Mouse (Mus musculus): Measurements from ENCODE around the gene Pttg1ip. TPM values are rescaled to one million over a fixed set of nuclear protein-coding genes. Genes with fewer than 3 reads are reported as not detected.

Pttg1ip gene
- polyA plus RNA-seq, 1 experiment from 2014 or later, result 89.2 TPM

DNA sequence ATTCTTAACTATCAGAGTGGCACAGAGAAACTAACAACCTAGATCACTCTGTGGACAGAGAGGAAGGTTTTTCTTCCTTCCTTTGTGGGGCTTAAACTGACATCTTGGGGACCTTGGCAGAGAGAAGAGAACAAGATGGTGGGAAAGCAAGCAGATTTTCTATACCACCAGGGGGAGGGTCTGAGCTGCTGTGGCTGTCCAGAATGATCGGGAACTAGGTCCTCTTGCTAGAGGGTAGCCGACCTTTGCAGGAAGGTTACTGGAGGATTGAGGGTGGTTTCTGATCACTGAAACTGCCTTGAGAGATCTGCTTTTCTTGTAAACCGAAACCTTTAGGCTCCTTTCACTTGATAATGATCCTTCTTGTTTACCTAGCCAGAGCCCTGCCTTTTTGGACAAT, 9.3 kb upstream of the Pttg1ip start:
- 24% methylated on average over 3 of the region's 3 CpGs for WGBS
- no peaks in the 10 kb centered on the region for H3K36me3 ChIP-seq (replicated peaks; ENCODE audit: control insufficient read depth, insufficient read depth, low read depth, low read length)
- H3K27ac ChIP-seq (replicated peaks; ENCODE audit: low read depth, low read length), result no peak overlapping the region
- H3K27me3 ChIP-seq (ENCODE audit: control insufficient read depth, insufficient read depth, low read length), result no peaks in the 10 kb centered on the region
- DNase-seq (ENCODE audit: low spot score) (peak; percentile 36), ATAC-seq (replicated peaks; ENCODE audit: insufficient number of reproducible peaks, low FRiP score, low TSS enrichment, low read depth) (no peak)
- no peak overlapping the region for H3K4me2 ChIP-seq (ENCODE audit: low read depth, low read length)
- H3K4me3 ChIP-seq (ENCODE audit: low read depth, low read length), result no peak overlapping the region
- H3K4me1 ChIP-seq (ENCODE audit: control insufficient read depth, insufficient read depth, low read length), result no peaks in the 10 kb centered on the region
- no peak overlapping the region for H3K9ac ChIP-seq (replicated peaks; ENCODE audit: low read length)
- no peaks in the 10 kb centered on the region for H3K9me3 ChIP-seq (replicated peaks; ENCODE audit: control insufficient read depth, low read length)

DNA sequence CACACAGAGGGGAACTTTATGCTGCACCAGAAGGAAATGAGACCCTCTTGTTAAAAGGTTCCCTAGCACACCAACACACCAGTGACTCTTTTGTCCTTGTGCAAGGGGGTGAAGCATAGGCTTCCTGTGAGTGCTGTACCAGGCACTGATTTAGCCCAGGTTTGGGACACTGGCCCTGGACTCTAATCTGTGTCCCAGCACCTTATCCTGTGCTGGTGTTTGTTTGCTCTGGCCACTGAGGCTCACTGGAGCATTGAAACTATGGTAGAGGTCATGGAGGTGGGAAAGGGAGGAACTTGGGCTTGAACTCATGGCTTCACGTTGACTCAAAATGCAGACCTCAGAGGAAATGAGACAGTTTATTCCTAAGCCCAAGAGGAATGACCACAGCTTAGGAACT, 8.4 kb upstream of the Pttg1ip start:
- Histone ChIP-seq H3K27me3 (ENCODE audit: control insufficient read depth, insufficient read depth, low read length) (no peaks in the 10 kb centered on the region), H3K27ac (replicated peaks; ENCODE audit: low read depth, low read length) (no peak overlapping the region), H3K4me2 (ENCODE audit: low read depth, low read length) (no peak overlapping the region), H3K4me3 (ENCODE audit: low read depth, low read length) (no peak overlapping the region), H3K4me1 (ENCODE audit: control insufficient read depth, insufficient read depth, low read length) (no peaks in the 10 kb centered on the region), H3K36me3 (replicated peaks; ENCODE audit: control insufficient read depth, insufficient read depth, low read depth, low read length) (no peaks in the 10 kb centered on the region), H3K9me3 (replicated peaks; ENCODE audit: control insufficient read depth, low read length) (no peaks in the 10 kb centered on the region), H3K9ac (replicated peaks; ENCODE audit: low read length) (no peak overlapping the region)
- WGBS, result 70% methylated on average over 1 of the region's 1 CpGs
- no peak for ATAC-seq (replicated peaks; ENCODE audit: insufficient number of reproducible peaks, low FRiP score, low TSS enrichment, low read depth)
- no peak for DNase-seq (ENCODE audit: low spot score)

DNA sequence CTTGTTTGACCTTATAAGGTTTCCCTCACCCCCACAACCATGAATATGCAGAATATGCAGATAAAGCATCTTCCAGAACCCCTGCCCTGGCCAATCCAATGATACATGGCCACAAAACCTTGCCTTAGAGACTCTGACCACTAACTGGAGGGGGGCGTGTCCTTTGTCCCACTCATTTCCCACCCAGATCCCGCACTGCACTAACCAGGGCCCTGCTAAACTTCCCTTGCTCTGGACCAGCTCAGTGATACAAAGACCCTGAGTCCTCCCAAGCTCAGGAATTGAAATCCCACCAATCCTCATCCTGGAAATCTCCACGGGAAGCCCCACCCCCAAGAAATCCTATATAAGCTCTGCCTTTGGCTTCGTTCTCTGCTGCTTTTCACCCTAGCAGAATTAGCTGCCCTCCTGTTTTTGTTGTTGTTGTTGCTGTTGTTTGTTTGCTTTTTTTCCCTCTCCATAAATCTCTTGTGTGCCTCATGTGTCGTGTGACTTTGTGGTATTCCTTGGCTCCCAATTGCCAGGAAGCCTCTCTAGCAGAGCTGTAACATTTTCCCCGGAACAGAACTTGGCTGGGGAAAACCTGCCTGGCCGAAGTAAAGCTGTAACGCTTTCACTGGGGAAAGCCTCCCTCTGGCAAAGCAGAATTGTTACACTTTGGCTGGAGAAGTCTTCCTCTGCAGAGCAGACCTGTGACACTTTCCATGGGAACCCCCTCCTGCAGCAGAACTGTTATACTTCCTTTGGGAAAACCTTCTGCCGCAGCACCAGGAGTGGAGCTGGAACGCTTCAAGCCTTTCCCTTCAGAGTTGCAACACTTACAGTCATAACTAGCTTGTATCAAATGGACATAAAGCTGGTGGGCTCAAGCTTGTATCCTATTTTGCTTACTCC, 1.2 kb upstream of the Pttg1ip start:
- Histone ChIP-seq H3K4me1 (ENCODE audit: control insufficient read depth, insufficient read depth, low read length) (no peaks in the 10 kb centered on the region), H3K36me3 (replicated peaks; ENCODE audit: control insufficient read depth, insufficient read depth, low read depth, low read length) (no peaks in the 10 kb centered on the region), H3K9me3 (replicated peaks; ENCODE audit: control insufficient read depth, low read length) (no peaks in the 10 kb centered on the region), H3K27ac (replicated peaks; ENCODE audit: low read depth, low read length) (no peak overlapping the region), H3K9ac (replicated peaks; ENCODE audit: low read length) (no peak overlapping the region), H3K27me3 (ENCODE audit: control insufficient read depth, insufficient read depth, low read length) (no peaks in the 10 kb centered on the region), H3K4me3 (ENCODE audit: low read depth, low read length) (no peak overlapping the region), H3K4me2 (ENCODE audit: low read depth, low read length) (no peak overlapping the region)
- ATAC-seq (replicated peaks; ENCODE audit: insufficient number of reproducible peaks, low FRiP score, low TSS enrichment, low read depth) (no peak), DNase-seq (ENCODE audit: low spot score) (no peak)
- 60% methylated on average over 10 of the region's 10 CpGs for WGBS

DNA sequence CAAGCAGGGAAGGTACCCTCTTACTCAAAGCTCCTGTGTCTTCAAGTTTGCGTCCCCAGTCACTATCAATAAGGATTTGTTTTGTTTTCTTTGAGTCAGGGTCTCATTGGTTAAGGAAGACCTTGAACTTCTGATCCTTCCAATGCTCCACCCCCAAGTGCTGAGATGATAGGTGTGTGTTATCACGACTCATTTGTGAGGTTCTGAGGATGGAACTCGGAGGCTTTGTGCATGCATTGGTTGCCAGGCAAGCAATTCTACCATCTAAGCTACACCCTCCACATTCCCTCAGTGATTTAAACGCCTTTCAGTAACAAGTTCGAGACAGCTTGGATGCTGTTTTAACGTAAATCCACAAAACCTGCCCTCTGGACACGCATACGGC, 505 bp upstream of the Pttg1ip start:
- no peaks in the 10 kb centered on the region for H3K36me3 ChIP-seq (replicated peaks; ENCODE audit: control insufficient read depth, insufficient read depth, low read depth, low read length)
- H3K9ac ChIP-seq (replicated peaks; ENCODE audit: low read length), result peak overlapping the region; percentile 74
- ATAC-seq (replicated peaks; ENCODE audit: insufficient number of reproducible peaks, low FRiP score, low TSS enrichment, low read depth), result peak; percentile 41
- 11% methylated on average over 8 of the region's 8 CpGs for WGBS
- DNase-seq (ENCODE audit: low spot score), result no peak
- H3K27ac ChIP-seq (replicated peaks; ENCODE audit: low read depth, low read length), result 0 out of 2 replicates have a peak overlapping the region, but pooled peaks have one; percentile 7
- peak overlapping the region; percentile 67 for H3K4me3 ChIP-seq (ENCODE audit: low read depth, low read length)
- H3K4me2 ChIP-seq (ENCODE audit: low read depth, low read length), result peak overlapping the region; percentile 69
- no peaks in the 10 kb centered on the region for H3K9me3 ChIP-seq (replicated peaks; ENCODE audit: control insufficient read depth, low read length)
- H3K4me1 ChIP-seq (ENCODE audit: control insufficient read depth, insufficient read depth, low read length), result no peaks in the 10 kb centered on the region
- no peaks in the 10 kb centered on the region for H3K27me3 ChIP-seq (ENCODE audit: control insufficient read depth, insufficient read depth, low read length)

DNA sequence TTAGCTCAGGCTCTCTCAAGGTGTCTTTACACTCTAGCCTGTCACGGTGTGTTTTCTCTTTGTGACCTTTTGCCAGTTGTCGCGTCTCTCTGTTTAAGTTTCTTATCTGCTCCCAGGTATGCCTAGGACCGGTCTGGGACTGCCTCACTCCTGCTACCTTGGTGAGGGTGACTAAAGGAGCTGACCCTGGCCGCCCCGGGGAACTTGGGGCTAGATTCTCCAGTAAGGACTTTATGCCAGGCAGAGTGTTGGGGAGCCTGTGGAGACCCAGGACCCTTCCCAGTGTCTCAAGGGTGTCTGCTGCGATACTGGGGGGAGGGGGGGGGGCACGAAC, 732 bp downstream of the Pttg1ip start:
- DNase-seq (ENCODE audit: low spot score), result no peak
- no peak for ATAC-seq (replicated peaks; ENCODE audit: insufficient number of reproducible peaks, low FRiP score, low TSS enrichment, low read depth)

DNA sequence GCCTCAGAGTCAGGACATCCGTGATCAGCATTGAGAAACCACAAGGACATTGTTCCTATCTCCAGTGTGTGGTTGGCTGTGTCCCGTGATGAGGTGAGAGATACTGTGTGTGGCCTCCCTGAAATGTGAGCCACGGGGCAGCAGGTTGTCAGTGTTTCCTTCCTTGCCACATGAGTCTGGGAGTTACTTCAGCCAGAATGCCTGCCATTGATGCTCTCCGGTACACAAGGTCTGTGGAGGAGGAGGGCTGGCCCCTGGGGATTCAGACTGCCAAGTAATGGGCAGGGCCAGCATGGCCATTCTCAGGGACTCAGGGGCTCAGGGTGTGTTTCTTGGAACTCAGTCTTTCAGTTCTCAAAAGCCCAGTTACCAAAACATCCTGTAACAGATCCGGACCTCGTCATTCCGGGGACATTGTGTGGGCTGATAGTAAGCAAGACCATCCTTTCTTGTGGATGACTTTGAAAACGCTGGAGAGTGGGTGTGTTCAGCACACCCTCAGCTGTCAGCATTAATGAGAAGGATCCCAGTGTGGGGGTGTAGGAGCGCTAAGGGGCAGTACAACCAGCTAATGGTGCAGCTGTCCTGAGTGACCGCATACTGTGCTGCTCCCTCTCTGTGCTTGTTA, 2.4 kb downstream of the Pttg1ip start:
- Histone ChIP-seq H3K27me3 (ENCODE audit: control insufficient read depth, insufficient read depth, low read length) (no peaks in the 10 kb centered on the region), H3K9ac (replicated peaks; ENCODE audit: low read length) (no peak overlapping the region), H3K4me2 (ENCODE audit: low read depth, low read length) (no peak overlapping the region), H3K4me1 (ENCODE audit: control insufficient read depth, insufficient read depth, low read length) (no peaks in the 10 kb centered on the region), H3K36me3 (replicated peaks; ENCODE audit: control insufficient read depth, insufficient read depth, low read depth, low read length) (no peaks in the 10 kb centered on the region; the same call in 1 of the 2 replicates), H3K27ac (replicated peaks; ENCODE audit: low read depth, low read length) (no peak overlapping the region), H3K9me3 (replicated peaks; ENCODE audit: control insufficient read depth, low read length) (no peaks in the 10 kb centered on the region), H3K4me3 (ENCODE audit: low read depth, low read length) (no peak overlapping the region)
- WGBS, result 80% methylated on average over 10 of the region's 10 CpGs
- ATAC-seq (replicated peaks; ENCODE audit: insufficient number of reproducible peaks, low FRiP score, low TSS enrichment, low read depth) (no peak), DNase-seq (ENCODE audit: low spot score) (no peak)

More for the DNA sequence above, 732 bp downstream of the Pttg1ip start:
- Histone ChIP-seq H3K36me3 (replicated peaks; ENCODE audit: control insufficient read depth, insufficient read depth, low read depth, low read length) (no peaks in the 10 kb centered on the region; the same call in 1 of the 2 replicates), H3K27me3 (ENCODE audit: control insufficient read depth, insufficient read depth, low read length) (no peaks in the 10 kb centered on the region), H3K9ac (replicated peaks; ENCODE audit: low read length) (peak overlapping the region; percentile 70), H3K9me3 (replicated peaks; ENCODE audit: control insufficient read depth, low read length) (no peaks in the 10 kb centered on the region), H3K4me1 (ENCODE audit: control insufficient read depth, insufficient read depth, low read length) (no peaks in the 10 kb centered on the region), H3K4me2 (ENCODE audit: low read depth, low read length) (peak overlapping the region; percentile 49), H3K4me3 (ENCODE audit: low read depth, low read length) (peak overlapping the region; percentile 67), H3K27ac (replicated peaks; ENCODE audit: low read depth, low read length) (no peak overlapping the region)
- 11% methylated on average over 8 of the region's 8 CpGs for WGBS

DNA sequence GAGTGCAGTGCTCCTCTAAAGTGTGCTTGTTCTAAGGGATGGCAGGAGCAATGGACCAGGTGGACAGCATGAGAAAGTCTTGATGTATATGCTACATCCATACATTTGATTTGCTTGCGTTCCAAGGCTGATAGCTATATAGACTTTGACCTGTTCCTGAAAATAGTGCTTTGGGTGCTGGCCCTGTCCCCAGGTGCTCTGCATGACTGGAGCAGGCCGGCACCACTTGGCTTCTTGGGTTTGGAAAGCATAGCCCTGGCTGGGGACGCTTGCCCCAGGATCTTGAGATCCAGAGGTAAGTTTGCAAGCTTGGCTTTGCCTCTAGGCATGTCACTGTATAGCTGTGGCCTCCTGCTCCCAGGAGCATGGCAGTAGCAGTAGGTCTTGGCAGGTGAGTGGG, 5.1 kb downstream of the Pttg1ip start:
- Histone ChIP-seq H3K36me3 (replicated peaks; ENCODE audit: control insufficient read depth, insufficient read depth, low read depth, low read length) (no peaks in the 10 kb centered on the region; the same call in none of the 2 replicates), H3K4me1 (ENCODE audit: control insufficient read depth, insufficient read depth, low read length) (no peaks in the 10 kb centered on the region), H3K9ac (replicated peaks; ENCODE audit: low read length) (no peak overlapping the region), H3K4me3 (ENCODE audit: low read depth, low read length) (no peak overlapping the region), H3K27me3 (ENCODE audit: control insufficient read depth, insufficient read depth, low read length) (no peaks in the 10 kb centered on the region), H3K9me3 (replicated peaks; ENCODE audit: control insufficient read depth, low read length) (no peaks in the 10 kb centered on the region), H3K27ac (replicated peaks; ENCODE audit: low read depth, low read length) (no peak overlapping the region), H3K4me2 (ENCODE audit: low read depth, low read length) (no peak overlapping the region)
- ATAC-seq (replicated peaks; ENCODE audit: insufficient number of reproducible peaks, low FRiP score, low TSS enrichment, low read depth) (no peak), DNase-seq (ENCODE audit: low spot score) (no peak)
- WGBS, result 94% methylated on average over 3 of the region's 3 CpGs

DNA sequence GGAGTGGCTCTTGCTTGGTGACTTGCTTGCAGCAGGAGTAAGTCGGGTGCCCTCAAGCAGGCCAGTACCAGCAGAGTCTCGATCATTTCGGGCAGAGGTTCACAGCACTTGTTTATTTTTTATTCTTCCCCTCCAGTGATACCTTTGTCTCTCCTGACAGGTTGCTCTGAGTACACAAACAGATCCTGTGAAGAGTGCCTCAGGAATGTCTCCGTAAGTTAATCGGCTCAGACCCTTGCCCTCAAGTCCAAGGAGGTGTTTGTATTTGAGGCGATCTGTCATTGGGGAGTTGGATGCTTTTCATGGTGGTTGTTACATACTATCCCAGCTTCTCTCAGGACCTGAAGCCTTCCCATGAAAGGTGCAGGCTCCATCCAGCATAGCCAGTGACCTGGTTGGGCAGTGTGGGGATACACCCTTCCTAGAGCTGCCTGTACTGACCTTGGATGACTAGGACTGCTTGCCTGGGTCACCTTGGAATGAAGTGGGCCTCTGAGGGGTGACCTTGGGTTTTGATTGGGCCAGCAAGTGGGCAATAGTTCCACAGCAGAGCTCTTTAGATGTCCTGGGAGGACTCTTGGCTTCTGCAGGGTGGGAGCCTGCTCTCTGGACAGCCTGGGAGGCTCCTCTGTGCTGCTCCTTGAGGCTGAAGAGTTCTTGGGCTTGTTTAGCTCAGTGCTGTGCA, 5.7 kb downstream of the Pttg1ip start:
- no peak overlapping the region for H3K4me2 ChIP-seq (ENCODE audit: low read depth, low read length)
- H3K4me3 ChIP-seq (ENCODE audit: low read depth, low read length), result no peak overlapping the region
- H3K36me3 ChIP-seq (replicated peaks; ENCODE audit: control insufficient read depth, insufficient read depth, low read depth, low read length), result no peaks in the 10 kb centered on the region; the same call in none of the 2 replicates
- ATAC-seq (replicated peaks; ENCODE audit: insufficient number of reproducible peaks, low FRiP score, low TSS enrichment, low read depth), result no peak
- H3K27me3 ChIP-seq (ENCODE audit: control insufficient read depth, insufficient read depth, low read length), result no peaks in the 10 kb centered on the region
- H3K9me3 ChIP-seq (replicated peaks; ENCODE audit: control insufficient read depth, low read length), result no peaks in the 10 kb centered on the region
- no peak overlapping the region for H3K9ac ChIP-seq (replicated peaks; ENCODE audit: low read length)
- H3K4me1 ChIP-seq (ENCODE audit: control insufficient read depth, insufficient read depth, low read length), result no peaks in the 10 kb centered on the region
- DNase-seq (ENCODE audit: low spot score), result no peak
- 89% methylated on average over 6 of the region's 6 CpGs for WGBS
- H3K27ac ChIP-seq (replicated peaks; ENCODE audit: low read depth, low read length), result no peak overlapping the region

All from embryonic facial prominence, embryonic 11.5 days (tissue).